18 mouse cellular contexts compared by ENCODE assay signal in the genomic region with DNA sequence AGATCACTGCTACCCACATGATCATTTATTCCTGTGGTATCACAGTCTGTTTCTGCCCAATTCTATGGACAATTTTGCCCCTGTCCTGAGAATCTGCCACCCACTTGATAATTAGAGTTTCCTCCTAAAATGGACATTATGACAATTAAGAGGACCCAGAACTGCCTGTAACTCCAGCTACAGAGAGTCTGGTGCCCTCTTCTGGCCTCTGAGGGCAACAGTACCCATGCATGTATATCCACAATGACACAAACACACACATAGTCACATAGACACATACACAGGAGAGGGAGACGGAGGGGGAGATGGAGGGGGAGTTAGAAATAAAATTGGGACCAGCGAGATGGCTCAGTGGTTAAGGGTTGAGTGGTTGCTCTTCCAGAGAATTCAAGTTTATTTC.
DNase-seq lines count a peak whose midpoint lies in the region; ATAC-seq and TF ChIP-seq lines count a peak whose summit lies in the region.
"Had no signal": no experiment of that assay in that cellular context is flagged by ENCODE, and none has a peak within 500 bp of the region (broad histone marks: within the 10 kb centered on the region; RNA-seq: fewer than 3 reads in every experiment).

No protein-coding gene starts in this region.

- no peaks in the 10 kb centered on the region for H3K36me3 ChIP-seq in forebrain, embryonic 14.5 days (ENCODE audit: control insufficient read depth, insufficient read depth, low read length)
- no peaks in the 10 kb centered on the region for H3K36me3 ChIP-seq in forebrain, embryonic 12.5 days (replicated peaks)
- H3K36me3 ChIP-seq in MEL (ENCODE audit: control insufficient read depth in 1 of 2, insufficient read depth in 2 of 2, low read length in 2 of 2), result no peaks in the 10 kb centered on the region
- H3K36me3 ChIP-seq: forebrain, embryonic 15.5 days; limb, embryonic 13.5 days; lung, embryonic 15.5 days had no signal

- TF ChIP-seq POLR2A in MEL (IDR thresholded peaks at IDR 0.05; ENCODE audit: control insufficient read depth in 1 of 2, insufficient read depth in 1 of 2, low read depth in 1 of 2, low read length in 2 of 2, poor library complexity in 1 of 2), result no peak

- peak; percentile 5 for DNase-seq in forebrain, embryonic 14.5 days (ENCODE audit: low spot score)
- DNase-seq in layer of hippocampus, adult 2 months (ENCODE audit: low spot score in 2 of 2), result no peak
- DNase-seq in layer of hippocampus, postnatal 10 days (ENCODE audit: low spot score in 2 of 2), result no peak
- DNase-seq in 416B (ENCODE audit: low read depth) (peak; percentile 2), MEL (ENCODE audit: low read depth, low spot score) (peak; percentile 4)
- no peak for DNase-seq in cerebellum, adult 8-10 months
- DNase-seq in frontal cortex, postnatal 10 days (ENCODE audit: low spot score in 2 of 2), result no peak
- DNase-seq: adrenal gland, postnatal 14 days; cerebellum, adult 9-11 months; heart, adult 11 months; kidney, postnatal 10 days; right cerebral cortex, postnatal 25 days had no signal

- peak; percentile 13 for TF ChIP-seq RAD21 in MEL (IDR thresholded peaks at IDR 0.05; ENCODE audit: low read depth, low read length)

- peak; percentile 48 for TF ChIP-seq CTCF in layer of hippocampus, adult 2 months (conservative IDR thresholded peaks at IDR 0.05)
- peak; percentile 13 to 28 (median 21); a peak in 2 of 6 replicates for TF ChIP-seq CTCF in MEL (IDR thresholded peaks at IDR 0.05 in 2 of 3, conservative IDR thresholded peaks at IDR 0.05 in 1 of 3; ENCODE audit: control insufficient read depth in 1 of 3, insufficient read depth in 1 of 3, low read depth in 2 of 3, low read length in 3 of 3, poor library complexity in 1 of 3, severe bottlenecking in 1 of 3)

- no peaks in the 10 kb centered on the region for H3K4me1 ChIP-seq in forebrain, embryonic 14.5 days (ENCODE audit: control insufficient read depth, insufficient read depth, low read length)
- no peaks in the 10 kb centered on the region for H3K4me1 ChIP-seq in forebrain, embryonic 12.5 days
- H3K4me1 ChIP-seq in MEL (ENCODE audit: control insufficient read depth in 1 of 2, insufficient read depth in 2 of 2, low read length in 2 of 2), result no peaks in the 10 kb centered on the region
- H3K4me1 ChIP-seq: forebrain, embryonic 15.5 days; limb, embryonic 13.5 days; lung, embryonic 15.5 days; megakaryocyte, embryonic 14.5 days had no signal

- no peaks in the 10 kb centered on the region for H3K79me2 ChIP-seq in MEL (ENCODE audit: control insufficient read depth, insufficient read depth, low read length, poor library complexity)

- no peak overlapping the region for H3K4me2 ChIP-seq in forebrain, embryonic 14.5 days (ENCODE audit: low read length)
- no peak overlapping the region for H3K4me2 ChIP-seq in forebrain, embryonic 12.5 days
- H3K4me2 ChIP-seq: forebrain, embryonic 15.5 days; limb, embryonic 13.5 days; lung, embryonic 15.5 days had no signal

- no peak for TF ChIP-seq EP300 in MEL (IDR thresholded peaks at IDR 0.05; ENCODE audit: low read depth in 1 of 2, low read length in 2 of 2)

- no peak overlapping the region for H3K27ac ChIP-seq in forebrain, embryonic 14.5 days (ENCODE audit: low read depth, low read length)
- H3K27ac ChIP-seq in forebrain, embryonic 12.5 days, result no peak overlapping the region
- H3K27ac ChIP-seq in layer of hippocampus, adult 2 months, result no peak overlapping the region
- H3K27ac ChIP-seq in MEL (ENCODE audit: control insufficient read depth, low read depth, low read length), result no peak overlapping the region
- H3K27ac ChIP-seq: forebrain, embryonic 15.5 days; limb, embryonic 13.5 days; lung, embryonic 15.5 days had no signal

- no peaks in the 10 kb centered on the region for H3K27me3 ChIP-seq in forebrain, embryonic 14.5 days (replicated peaks; ENCODE audit: control insufficient read depth, insufficient read depth, low read length)
- H3K27me3 ChIP-seq in forebrain, embryonic 12.5 days, result no peaks in the 10 kb centered on the region
- H3K27me3 ChIP-seq in MEL (ENCODE audit: control insufficient read depth in 1 of 2, insufficient read depth in 2 of 2, low read length in 2 of 2), result no peaks in the 10 kb centered on the region
- H3K27me3 ChIP-seq: forebrain, embryonic 15.5 days; limb, embryonic 13.5 days; lung, embryonic 15.5 days; megakaryocyte, embryonic 14.5 days had no signal

- no peak overlapping the region for H3K9ac ChIP-seq in forebrain, embryonic 14.5 days (ENCODE audit: low read length)
- H3K9ac ChIP-seq in forebrain, embryonic 12.5 days, result no peak overlapping the region
- H3K9ac ChIP-seq in MEL (ENCODE audit: control insufficient read depth, low read depth, low read length, poor library complexity, severe bottlenecking), result no peak overlapping the region
- H3K9ac ChIP-seq: forebrain, embryonic 15.5 days; limb, embryonic 13.5 days; lung, embryonic 15.5 days had no signal

- H3K9me3 ChIP-seq in forebrain, embryonic 14.5 days (replicated peaks; ENCODE audit: control insufficient read depth, low read length), result no peaks in the 10 kb centered on the region
- no peaks in the 10 kb centered on the region for H3K9me3 ChIP-seq in forebrain, embryonic 12.5 days
- H3K9me3 ChIP-seq in MEL (replicated peaks; ENCODE audit: insufficient read depth, low read length), result no peaks in the 10 kb centered on the region
- H3K9me3 ChIP-seq: forebrain, embryonic 15.5 days; limb, embryonic 13.5 days; lung, embryonic 15.5 days had no signal

- WGBS in forebrain, embryonic 14.5 days, result 94% methylated on average over 2 of the region's 2 CpGs
- WGBS in forebrain, embryonic 12.5 days, result 88% methylated on average over 2 of the region's 2 CpGs

- no peak for ATAC-seq in forebrain, embryonic 14.5 days
- no peak for ATAC-seq in forebrain, embryonic 12.5 days (ENCODE audit: low FRiP score)
- ATAC-seq: activated CD4-positive, CD25-positive, alpha-beta regulatory T cell, adult 4 months; forebrain, embryonic 15.5 days had no signal

- no peak overlapping the region for H3K4me3 ChIP-seq in forebrain, embryonic 14.5 days (ENCODE audit: low read depth, low read length)
- no peak overlapping the region for H3K4me3 ChIP-seq in forebrain, embryonic 12.5 days (replicated peaks)
- H3K4me3 ChIP-seq in layer of hippocampus, adult 2 months, result no peak overlapping the region
- no peak overlapping the region for H3K4me3 ChIP-seq in MEL (ENCODE audit: control insufficient read depth in 1 of 2, insufficient read depth in 1 of 2, low read depth in 2 of 2, low read length in 2 of 2)
- H3K4me3 ChIP-seq: forebrain, embryonic 15.5 days; limb, embryonic 13.5 days; lung, embryonic 15.5 days; megakaryocyte, embryonic 14.5 days had no signal

TF ChIP-seq in MEL, 35 proteins besides CTCF, POLR2A, EP300 and RAD21:
- TF ChIP-seq TBP (IDR thresholded peaks at IDR 0.05; ENCODE audit: low read depth, low read length), result no peak
- TF ChIP-seq MAFK (IDR thresholded peaks at IDR 0.05; ENCODE audit: borderline replicate concordance, low read depth, low read length), result no peak
- TF ChIP-seq MEF2A (IDR thresholded peaks at IDR 0.05; ENCODE audit: extremely low read depth, insufficient replicate concordance, low read depth, low read length, poor library complexity, severe bottlenecking), result no peak
- TF ChIP-seq NRF1 (IDR thresholded peaks at IDR 0.05; ENCODE audit: insufficient read depth, low read depth, low read length, poor library complexity, severe bottlenecking), result no peak
- no peak for TF ChIP-seq CHD1 (IDR thresholded peaks at IDR 0.05; ENCODE audit: low read depth, low read length)
- no peak for TF ChIP-seq SMC3 (IDR thresholded peaks at IDR 0.05; ENCODE audit: low read depth, low read length)
- no peak for TF ChIP-seq KAT2A (conservative IDR thresholded peaks at IDR 0.05; ENCODE audit: low read depth, low read length)
- no peak for TF ChIP-seq USF1 (IDR thresholded peaks at IDR 0.05; ENCODE audit: low read depth, low read length)

Comparison
In these comparisons a context has a peak if more than half of its experiments do, and no peak if none do; other contexts are left out.
1. DNase-seq: peak in forebrain, embryonic 14.5 days (single experiment), 416B (single experiment) and MEL (single experiment); none in layer of hippocampus, adult 2 months (0 of 2), layer of hippocampus, postnatal 10 days (0 of 2), cerebellum, adult 8-10 months (single experiment) and frontal cortex, postnatal 10 days (0 of 2).